Mouse (Mus musculus): Measurements from ENCODE around the gene Zkscan7. TPM values are rescaled to one million over a fixed set of nuclear protein-coding genes. Genes with fewer than 3 reads are reported as not detected.
"Not testable (repeated sequence)": the region's sequence is repeated elsewhere in the genome, so short reads cannot be mapped to it uniquely, and the experiment has no call there.

Gene Zkscan7
- 1 to 10 TPM; 4.5 to 6.2 TPM for total RNA-seq (2021)
- long read RNA-seq, experiment 1, partial matches to known transcripts = 0 of 4 reads
- long read RNA-seq, experiment 1, other reads (novel, unspliced or antisense) = 4 of 4 reads
- long read RNA-seq, experiment 2, partial matches to known transcripts = 0 of 8 reads
- long read RNA-seq, experiment 2, other reads (novel, unspliced or antisense) = 8 of 8 reads

- no peak for DNase-seq (ENCODE audit: low spot score in 2 of 2)
Measured at GRCm38 (mm10) chr9:122885385-122885784, at the start of gene Zkscan7. Gene Zkscan7 (plus strand): TSS chr9:122885685.

- DNase-seq (ENCODE audit: low spot score in 2 of 2) = no peak
Measured at GRCm38 (mm10) chr9:122836126-122836525, 49.4 kb upstream of the Zkscan7 start.

GRCm38 (mm10) chr9:122836790-122837189, 48.7 kb upstream of the Zkscan7 start:
- peak; percentile 32 to 38 for DNase-seq (ENCODE audit: low spot score in 2 of 2)

GRCm38 (mm10) chr9:122837216-122837615, 48.3 kb upstream of the Zkscan7 start:
- DNase-seq (ENCODE audit: low spot score in 2 of 2) = no peak

- DNase-seq (ENCODE audit: low spot score in 2 of 2) = peak in 1 of 2 experiments; percentile 31
Measured at GRCm38 (mm10) chr9:122837680-122838079, 47.8 kb upstream of the Zkscan7 start.

- DNase-seq (ENCODE audit: low spot score in 2 of 2) = no peak
Measured at GRCm38 (mm10) chr9:122843760-122844159, 41.7 kb upstream of the Zkscan7 start, which contains the start of gene Gm35549. Gene Gm35549 (minus strand): TSS chr9:122844035.

- DNase-seq (ENCODE audit: low spot score in 2 of 2) = no peak
Measured at GRCm38 (mm10) chr9:122845621-122846020, 39.9 kb upstream of the Zkscan7 start.

- no peak for DNase-seq (ENCODE audit: low spot score in 2 of 2)
Measured at GRCm38 (mm10) chr9:122846156-122846555, 39.3 kb upstream of the Zkscan7 start.

- not testable (repeated sequence) for DNase-seq (ENCODE audit: low spot score in 2 of 2)
Measured at GRCm38 (mm10) chr9:122847811-122848311, 37.6 kb upstream of the Zkscan7 start.

GRCm38 (mm10) chr9:122854526-122854925, 31.0 kb upstream of the Zkscan7 start:
- DNase-seq (ENCODE audit: low spot score in 2 of 2) = no peak

GRCm38 (mm10) chr9:122855141-122855540, 30.3 kb upstream of the Zkscan7 start:
- not testable (repeated sequence) for DNase-seq (ENCODE audit: low spot score in 2 of 2)

- no peak for DNase-seq (ENCODE audit: low spot score in 2 of 2)
Measured at GRCm38 (mm10) chr9:122855617-122856016, 29.9 kb upstream of the Zkscan7 start.

GRCm38 (mm10) chr9:122856716-122857115, 28.8 kb upstream of the Zkscan7 start:
- DNase-seq (ENCODE audit: low spot score in 2 of 2) = no peak

- no peak for DNase-seq (ENCODE audit: low spot score in 2 of 2)
Measured at GRCm38 (mm10) chr9:122860752-122861151, 24.7 kb upstream of the Zkscan7 start.

- DNase-seq (ENCODE audit: low spot score in 2 of 2) = no peak
Measured at GRCm38 (mm10) chr9:122863731-122864130, 21.8 kb upstream of the Zkscan7 start.

- no peak for DNase-seq (ENCODE audit: low spot score in 2 of 2)
Measured at GRCm38 (mm10) chr9:122864848-122865247, 20.6 kb upstream of the Zkscan7 start.

- DNase-seq (ENCODE audit: low spot score in 2 of 2) = peak; percentile 70 to 72
Measured at GRCm38 (mm10) chr9:122865697-122866166, 19.8 kb upstream of the Zkscan7 start, which contains the start of gene Zfp445. Gene Zfp445 (minus strand): TSS chr9:122866006.

GRCm38 (mm10) chr9:122866192-122866591, 19.3 kb upstream of the Zkscan7 start:
- DNase-seq (ENCODE audit: low spot score in 2 of 2) = no peak

- DNase-seq (ENCODE audit: low spot score in 2 of 2) = no peak
Measured at GRCm38 (mm10) chr9:122872595-122872994, 12.9 kb upstream of the Zkscan7 start.

GRCm38 (mm10) chr9:122874653-122875052, 10.8 kb upstream of the Zkscan7 start:
- DNase-seq (ENCODE audit: low spot score in 2 of 2) = no peak

- no peak for DNase-seq (ENCODE audit: low spot score in 2 of 2)
Measured at GRCm38 (mm10) chr9:122875145-122875544, 10.3 kb upstream of the Zkscan7 start.

- DNase-seq (ENCODE audit: low spot score in 2 of 2) = peak; percentile 45 to 47
Measured at GRCm38 (mm10) chr9:122886372-122887179, 1.1 kb downstream of the Zkscan7 start.
